Mouse (Mus musculus): ENCODE results near the gene Stk17b. TPM values are rescaled to one million over a fixed set of nuclear protein-coding genes. Genes with fewer than 3 reads are reported as not detected.

Stk17b gene
- polyA plus RNA-seq, 1 experiment from 2014 or later = 15.0 TPM

- H3K9me3 ChIP-seq (ENCODE audit: control insufficient read depth, low read length) = no peaks in the 10 kb centered on the region
- DNase-seq (ENCODE audit: low spot score) (no peak), ATAC-seq (replicated peaks; ENCODE audit: low FRiP score) (no peak)
- H3K4me2 ChIP-seq = no peak overlapping the region
- H3K9ac ChIP-seq (ENCODE audit: low read depth, low read length) = no peak overlapping the region
- no peak overlapping the region for H3K27ac ChIP-seq (ENCODE audit: low read depth, low read length)
- H3K36me3 ChIP-seq (ENCODE audit: control insufficient read depth, insufficient read depth, low read length) = no peaks in the 10 kb centered on the region
- 45% methylated on average over 3 of the region's 3 CpGs for WGBS
- H3K27me3 ChIP-seq (replicated peaks; ENCODE audit: control insufficient read depth, insufficient read depth, low read length) = no peaks in the 10 kb centered on the region
- no peaks in the 10 kb centered on the region for H3K4me1 ChIP-seq (replicated peaks; ENCODE audit: control insufficient read depth, insufficient read depth, low read length)
- no peak overlapping the region for H3K4me3 ChIP-seq (ENCODE audit: low read depth, low read length)
Measured at GRCm38 (mm10) chr1:53818072-53818862, 33.2 kb upstream of the Stk17b start.

GRCm38 (mm10) chr1:53816353-53816752, 31.3 kb upstream of the Stk17b start:
- 67% methylated on average over 2 of the region's 2 CpGs for WGBS
- H3K4me1 ChIP-seq (replicated peaks; ENCODE audit: control insufficient read depth, insufficient read depth, low read length) = no peaks in the 10 kb centered on the region
- H3K27ac ChIP-seq (ENCODE audit: low read depth, low read length) = no peak overlapping the region
- no peaks in the 10 kb centered on the region for H3K9me3 ChIP-seq (ENCODE audit: control insufficient read depth, low read length)
- no peak overlapping the region for H3K4me2 ChIP-seq
- no peaks in the 10 kb centered on the region for H3K36me3 ChIP-seq (ENCODE audit: control insufficient read depth, insufficient read depth, low read length)
- no peak overlapping the region for H3K4me3 ChIP-seq (ENCODE audit: low read depth, low read length)
- H3K27me3 ChIP-seq (replicated peaks; ENCODE audit: control insufficient read depth, insufficient read depth, low read length) = no peaks in the 10 kb centered on the region
- no peak overlapping the region for H3K9ac ChIP-seq (ENCODE audit: low read depth, low read length)
- ATAC-seq (replicated peaks; ENCODE audit: low FRiP score) = no peak
- no peak for DNase-seq (ENCODE audit: low spot score)

- H3K4me1 ChIP-seq (replicated peaks; ENCODE audit: control insufficient read depth, insufficient read depth, low read length) = no peaks in the 10 kb centered on the region
- WGBS = 69% methylated on average over 2 of the region's 2 CpGs
- H3K27me3 ChIP-seq (replicated peaks; ENCODE audit: control insufficient read depth, insufficient read depth, low read length) = no peaks in the 10 kb centered on the region
- DNase-seq (ENCODE audit: low spot score) (no peak), ATAC-seq (replicated peaks; ENCODE audit: low FRiP score) (no peak)
- no peak overlapping the region for H3K4me2 ChIP-seq
- H3K27ac ChIP-seq (ENCODE audit: low read depth, low read length) = no peak overlapping the region
- no peak overlapping the region for H3K9ac ChIP-seq (ENCODE audit: low read depth, low read length)
- H3K36me3 ChIP-seq (ENCODE audit: control insufficient read depth, insufficient read depth, low read length) = no peaks in the 10 kb centered on the region
- no peaks in the 10 kb centered on the region for H3K9me3 ChIP-seq (ENCODE audit: control insufficient read depth, low read length)
- no peak overlapping the region for H3K4me3 ChIP-seq (ENCODE audit: low read depth, low read length)
Measured at GRCm38 (mm10) chr1:53814077-53814705, 29.2 kb upstream of the Stk17b start.

- H3K4me3 ChIP-seq (ENCODE audit: low read depth, low read length) = no peak overlapping the region
- ATAC-seq (replicated peaks; ENCODE audit: low FRiP score) = no peak
- DNase-seq (ENCODE audit: low spot score) = no peak
- 78% methylated on average over 4 of the region's 4 CpGs for WGBS
- H3K36me3 ChIP-seq (ENCODE audit: control insufficient read depth, insufficient read depth, low read length) = no peaks in the 10 kb centered on the region
- H3K4me1 ChIP-seq (replicated peaks; ENCODE audit: control insufficient read depth, insufficient read depth, low read length) = no peaks in the 10 kb centered on the region
- H3K27me3 ChIP-seq (replicated peaks; ENCODE audit: control insufficient read depth, insufficient read depth, low read length) = no peaks in the 10 kb centered on the region
- H3K27ac ChIP-seq (ENCODE audit: low read depth, low read length) = no peak overlapping the region
- H3K9me3 ChIP-seq (ENCODE audit: control insufficient read depth, low read length) = no peaks in the 10 kb centered on the region
- no peak overlapping the region for H3K4me2 ChIP-seq
- H3K9ac ChIP-seq (ENCODE audit: low read depth, low read length) = no peak overlapping the region
Measured at GRCm38 (mm10) chr1:53811919-53812318, 26.9 kb upstream of the Stk17b start.

GRCm38 (mm10) chr1:53808229-53808628, 23.2 kb upstream of the Stk17b start:
- Histone ChIP-seq H3K9me3 (ENCODE audit: control insufficient read depth, low read length) (no peaks in the 10 kb centered on the region), H3K27ac (ENCODE audit: low read depth, low read length) (no peak overlapping the region), H3K9ac (ENCODE audit: low read depth, low read length) (no peak overlapping the region), H3K4me3 (ENCODE audit: low read depth, low read length) (no peak overlapping the region), H3K36me3 (ENCODE audit: control insufficient read depth, insufficient read depth, low read length) (no peaks in the 10 kb centered on the region), H3K4me1 (replicated peaks; ENCODE audit: control insufficient read depth, insufficient read depth, low read length) (no peaks in the 10 kb centered on the region), H3K27me3 (replicated peaks; ENCODE audit: control insufficient read depth, insufficient read depth, low read length) (no peaks in the 10 kb centered on the region), H3K4me2 (no peak overlapping the region)
- ATAC-seq (replicated peaks; ENCODE audit: low FRiP score) (no peak), DNase-seq (ENCODE audit: low spot score) (no peak)
- 82% methylated on average over 2 of the region's 2 CpGs for WGBS

- no peak for DNase-seq (ENCODE audit: low spot score)
- 36% methylated on average over 3 of the region's 3 CpGs for WGBS
- Histone ChIP-seq H3K9me3 (ENCODE audit: control insufficient read depth, low read length) (no peaks in the 10 kb centered on the region), H3K9ac (ENCODE audit: low read depth, low read length) (no peak overlapping the region), H3K27me3 (replicated peaks; ENCODE audit: control insufficient read depth, insufficient read depth, low read length) (no peaks in the 10 kb centered on the region), H3K27ac (ENCODE audit: low read depth, low read length) (no peak overlapping the region), H3K4me1 (replicated peaks; ENCODE audit: control insufficient read depth, insufficient read depth, low read length) (peaks cover 2% of the 10 kb centered on the region; the same call in 1 of the 2 replicates), H3K36me3 (ENCODE audit: control insufficient read depth, insufficient read depth, low read length) (no peaks in the 10 kb centered on the region), H3K4me3 (ENCODE audit: low read depth, low read length) (no peak overlapping the region), H3K4me2 (no peak overlapping the region)
- ATAC-seq (replicated peaks; ENCODE audit: low FRiP score) = no peak
Measured at GRCm38 (mm10) chr1:53797811-53798210, 12.8 kb upstream of the Stk17b start.

- Histone ChIP-seq H3K27me3 (replicated peaks; ENCODE audit: control insufficient read depth, insufficient read depth, low read length) (no peaks in the 10 kb centered on the region), H3K9me3 (ENCODE audit: control insufficient read depth, low read length) (no peaks in the 10 kb centered on the region), H3K4me2 (no peak overlapping the region), H3K9ac (ENCODE audit: low read depth, low read length) (no peak overlapping the region), H3K27ac (ENCODE audit: low read depth, low read length) (no peak overlapping the region), H3K36me3 (ENCODE audit: control insufficient read depth, insufficient read depth, low read length) (no peaks in the 10 kb centered on the region), H3K4me1 (replicated peaks; ENCODE audit: control insufficient read depth, insufficient read depth, low read length) (peaks cover 2% of the 10 kb centered on the region; the same call in 1 of the 2 replicates), H3K4me3 (ENCODE audit: low read depth, low read length) (no peak overlapping the region)
- WGBS = 33% methylated on average over 5 of the region's 5 CpGs
- no peak for ATAC-seq (replicated peaks; ENCODE audit: low FRiP score)
- DNase-seq (ENCODE audit: low spot score) = no peak
Measured at GRCm38 (mm10) chr1:53797074-53797473, 12.1 kb upstream of the Stk17b start.

GRCm38 (mm10) chr1:53796271-53796670, 11.2 kb upstream of the Stk17b start:
- Histone ChIP-seq H3K4me2 (no peak overlapping the region), H3K27ac (ENCODE audit: low read depth, low read length) (no peak overlapping the region), H3K9ac (ENCODE audit: low read depth, low read length) (no peak overlapping the region), H3K27me3 (replicated peaks; ENCODE audit: control insufficient read depth, insufficient read depth, low read length) (no peaks in the 10 kb centered on the region), H3K36me3 (ENCODE audit: control insufficient read depth, insufficient read depth, low read length) (no peaks in the 10 kb centered on the region), H3K9me3 (ENCODE audit: control insufficient read depth, low read length) (no peaks in the 10 kb centered on the region), H3K4me3 (ENCODE audit: low read depth, low read length) (no peak overlapping the region), H3K4me1 (replicated peaks; ENCODE audit: control insufficient read depth, insufficient read depth, low read length) (peaks cover 2% of the 10 kb centered on the region; the same call in 1 of the 2 replicates)
- no peak for ATAC-seq (replicated peaks; ENCODE audit: low FRiP score)
- 92% methylated on average over 6 of the region's 6 CpGs for WGBS
- no peak for DNase-seq (ENCODE audit: low spot score)

GRCm38 (mm10) chr1:53795591-53795990, 10.6 kb upstream of the Stk17b start:
- no peak for ATAC-seq (replicated peaks; ENCODE audit: low FRiP score)
- H3K4me3 ChIP-seq (ENCODE audit: low read depth, low read length) = no peak overlapping the region
- WGBS = 74% methylated on average over 4 of the region's 4 CpGs

More at GRCm38 (mm10) chr1:53795591-53795990, 10.6 kb upstream of the Stk17b start:
- Histone ChIP-seq H3K36me3 (ENCODE audit: control insufficient read depth, insufficient read depth, low read length) (no peaks in the 10 kb centered on the region), H3K9ac (ENCODE audit: low read depth, low read length) (no peak overlapping the region), H3K27ac (ENCODE audit: low read depth, low read length) (no peak overlapping the region), H3K27me3 (replicated peaks; ENCODE audit: control insufficient read depth, insufficient read depth, low read length) (no peaks in the 10 kb centered on the region), H3K4me2 (no peak overlapping the region), H3K9me3 (ENCODE audit: control insufficient read depth, low read length) (no peaks in the 10 kb centered on the region), H3K4me1 (replicated peaks; ENCODE audit: control insufficient read depth, insufficient read depth, low read length) (peaks cover 2% of the 10 kb centered on the region; the same call in 1 of the 2 replicates)
- no peak for DNase-seq (ENCODE audit: low spot score)
